Mouse (Mus musculus): ENCODE results near the gene Tktl1. TPM values are rescaled to one million over a fixed set of nuclear protein-coding genes. Genes with fewer than 3 reads are reported as not detected.

The Tktl1 gene
- total RNA-seq, 2 experiments from 2014 or later = not detected

Other genes with a start within 250 kb of the Tktl1 start
- 1 to 10 TPM; 5.5 to 7.3 TPM for gene Renbp, start 246.4 kb upstream of the Tktl1 start, total RNA-seq (2021)
- gene Hcfc1, start 210.9 kb upstream of the Tktl1 start, total RNA-seq (2021) = 10 to 100 TPM; 31.7 to 38.4 TPM
- gene Irak1, start 153.3 kb upstream of the Tktl1 start, total RNA-seq (2021) = 10 to 100 TPM; 54.9 to 61.8 TPM
- gene Opn1mw, start 49.8 kb upstream of the Tktl1 start, total RNA-seq (2021) = not detected
- 10 to 100 TPM; 25.7 to 30.4 TPM for gene Mecp2, start 41.9 kb upstream of the Tktl1 start, total RNA-seq (2021)
- gene Tex28, start 9.4 kb upstream of the Tktl1 start, total RNA-seq (2021) = not detected
- gene Flna, start 72.6 kb downstream of the Tktl1 start, total RNA-seq (2021) = 10 to 100 TPM; 85.9 to 91.8 TPM
- 10 to 100 TPM; 31.0 to 35.2 TPM for gene Emd, start 77.4 kb downstream of the Tktl1 start, total RNA-seq (2021)
- gene Rpl10, start 93.6 kb downstream of the Tktl1 start, total RNA-seq (2021) = 100 to 1,000 TPM; 240 to 275 TPM
- gene Taz, start 104.7 kb downstream of the Tktl1 start, total RNA-seq (2021) = 10 to 100 TPM; 45.4 to 47.6 TPM
- gene Dnase1l1, start 105.1 kb downstream of the Tktl1 start, total RNA-seq (2021) = 10 to 100 TPM; 17.7 to 23.5 TPM
- 100 to 1,000 TPM; 130 to 139 TPM for gene Atp6ap1, start 119.8 kb downstream of the Tktl1 start, total RNA-seq (2021)
- gene Gdi1, start 127.7 kb downstream of the Tktl1 start, total RNA-seq (2021) = 10 to 100 TPM; 50.9 to 66.5 TPM
- 10 to 100 TPM; 23.9 to 27.7 TPM for gene Fam50a, start 135.8 kb downstream of the Tktl1 start, total RNA-seq (2021)
- gene Plxna3, start 151.8 kb downstream of the Tktl1 start, total RNA-seq (2021) = under 1 TPM; 0.40 to 0.93 TPM
- 10 to 100 TPM; 26.8 to 29.0 TPM for gene Lage3, start 176.4 kb downstream of the Tktl1 start, total RNA-seq (2021)
- 10 to 100 TPM; 76.0 to 77.9 TPM for gene Ubl4a, start 196.0 kb downstream of the Tktl1 start, total RNA-seq (2021)
- 1 to 10 TPM; 4.5 to 5.1 TPM for gene Slc10a3, start 196.1 kb downstream of the Tktl1 start, total RNA-seq (2021)
- 10 to 100 TPM; 19.2 to 20.7 TPM for gene Fam3a, start 216.0 kb downstream of the Tktl1 start, total RNA-seq (2021)
- 10 to 100 TPM; 44.7 to 51.0 TPM for gene Ikbkg, start 216.0 kb downstream of the Tktl1 start, total RNA-seq (2021)

All from heart, adult 18-20 months (tissue).